Mouse (Mus musculus) myocyte (in vitro differentiated cells): Measurements from ENCODE around the gene Rabgef1. TPM values are rescaled to one million over a fixed set of nuclear protein-coding genes. Genes with fewer than 3 reads are reported as not detected.

Experiments
- H3K27me3 ChIP-seq: one replicate; pipeline ENCODE4 v1.6.1; 2011; ENCODE audit not compliant: control insufficient read depth, insufficient read depth, insufficient read length
- H3K36me3 ChIP-seq: one replicate; pipeline ENCODE4 v1.6.1; 2011; ENCODE audit not compliant: control insufficient read depth, insufficient read depth
- H3K4me2 ChIP-seq: one replicate; pipeline ENCODE4 v1.6.1; 2011; ENCODE audit warnings: low read depth, control low read depth
- H3K4me3 ChIP-seq: one replicate; pipeline ENCODE4 v1.5.1; 2011; ENCODE audit warnings: mild to moderate bottlenecking, control low read depth, moderate library complexity
- H3K79me2 ChIP-seq: one replicate; pipeline ENCODE4 v1.6.1; 2011; ENCODE audit not compliant: control insufficient read depth, insufficient read depth
- H3ac ChIP-seq: one replicate; pipeline ENCODE4 v1.6.1; 2011; ENCODE audit not compliant: control insufficient read depth, insufficient read length
- CEBPB ChIP-seq: IDR thresholded peaks from 2 replicates; pipeline ENCODE4 v1.6.1; 2011; ENCODE audit warnings: mild to moderate bottlenecking, moderate library complexity; ENCODE audit not compliant: poor library complexity, insufficient read depth, severe bottlenecking
- E2F4 ChIP-seq: IDR thresholded peaks from one replicate; pipeline ENCODE4 v1.6.1; 2011; ENCODE audit warnings: mild to moderate bottlenecking, control low read depth, moderate library complexity; ENCODE audit not compliant: insufficient read depth
- MAX ChIP-seq: IDR thresholded peaks from one replicate; pipeline ENCODE4 v1.6.1; 2011; ENCODE audit warnings: low read depth, mild to moderate bottlenecking, control low read depth
- MYOD1 ChIP-seq, 3 experiments: IDR thresholded peaks; one replicate each; pipeline ENCODE4 v1.6.1; 2011; ENCODE audit warnings: control low read depth in 2 of 3, low read depth in 2 of 3, mild to moderate bottlenecking in 2 of 3, moderate library complexity in 1 of 3; ENCODE audit not compliant: insufficient read length in 2 of 3, control insufficient read depth in 1 of 3
- MYOG ChIP-seq, 3 experiments: IDR thresholded peaks; one replicate each; pipeline ENCODE4 v1.6.1; 2011; ENCODE audit warnings: control low read depth in 2 of 3, low read depth in 2 of 3, mild to moderate bottlenecking in 2 of 3; ENCODE audit not compliant: insufficient read length in 2 of 3, control insufficient read depth in 1 of 3, insufficient read depth in 1 of 3
- POLR2A ChIP-seq: IDR thresholded peaks from one replicate; pipeline ENCODE4 v1.6.1; 2011; ENCODE audit warnings: low read depth, mild to moderate bottlenecking, control low read depth, moderate library complexity; ENCODE audit not compliant: insufficient read length
- POLR2AphosphoS2 ChIP-seq: IDR thresholded peaks from one replicate; pipeline ENCODE4 v1.6.1; 2011; ENCODE audit warnings: low read depth, control low read depth; ENCODE audit not compliant: insufficient read length
- REST ChIP-seq: IDR thresholded peaks from one replicate; pipeline ENCODE4 v1.6.1; 2011; ENCODE audit warnings: mild to moderate bottlenecking, control low read depth, moderate library complexity; ENCODE audit not compliant: insufficient read depth, insufficient read length
- SRF ChIP-seq: IDR thresholded peaks from one replicate; pipeline ENCODE4 v1.6.1; 2011; ENCODE audit warnings: low read depth; ENCODE audit not compliant: control insufficient read depth, insufficient read length
- TCF12 ChIP-seq: IDR thresholded peaks from one replicate; pipeline ENCODE4 v1.6.1; 2011; ENCODE audit warnings: mild to moderate bottlenecking, control low read depth; ENCODE audit not compliant: poor library complexity, insufficient read depth, severe bottlenecking
- TCF3 ChIP-seq: IDR thresholded peaks from one replicate; pipeline ENCODE4 v1.6.1; 2011; ENCODE audit warnings: low read depth, control low read depth; ENCODE audit not compliant: insufficient read length
- USF1 ChIP-seq: IDR thresholded peaks from one replicate; pipeline ENCODE4 v1.6.1; 2011; ENCODE audit warnings: low read depth, mild to moderate bottlenecking, control low read depth, moderate library complexity
- polyA plus RNA-seq: library from polyadenylated mRNA; unstranded; fragments of >200 nt; fragmentation: generic; extraction: Trizol; gene quantifications from one replicate; pipeline ENCODE4 v1.2.1, GENCODE M21; 2012; ENCODE audit warnings: missing spikeins

Gene Rabgef1
- polyA plus RNA-seq, 1 experiment: 18.8 TPM

GRCm38 (mm10) chr5:130190909-130191308, 19.3 kb downstream of the Rabgef1 start:
- Histone ChIP-seq H3K79me2 (peaks cover 17% of the 10 kb centered on the region), H3ac (no peak overlapping the region), H3K4me3 (no peak overlapping the region), H3K36me3 (peaks cover 31% of the 10 kb centered on the region), H3K27me3 (no peaks in the 10 kb centered on the region), H3K4me2 (no peak overlapping the region)
- TF ChIP-seq CEBPB (no peak), POLR2A (no peak), REST (no peak), POLR2AphosphoS2 (no peak), MYOG (IDR thresholded peaks at IDR 0.05; ENCODE audit: control insufficient read depth in 1 of 3, insufficient read depth in 1 of 3, insufficient read length in 2 of 3, low read depth in 2 of 3) (no peak), SRF (no peak), MYOD1 (IDR thresholded peaks at IDR 0.05; ENCODE audit: control insufficient read depth in 1 of 3, insufficient read length in 2 of 3, low read depth in 2 of 3) (no peak), MAX (no peak), USF1 (no peak), E2F4 (no peak), TCF12 (no peak), TCF3 (no peak)

- H3K4me3 ChIP-seq: no peak overlapping the region
- H3ac ChIP-seq: no peak overlapping the region
- H3K79me2 ChIP-seq: peaks cover 9% of the 10 kb centered on the region
- peaks cover 31% of the 10 kb centered on the region for H3K36me3 ChIP-seq
- no peak overlapping the region for H3K4me2 ChIP-seq
- TF ChIP-seq TCF12: no peak
- TF ChIP-seq MYOG (IDR thresholded peaks at IDR 0.05; ENCODE audit: control insufficient read depth in 1 of 3, insufficient read depth in 1 of 3, insufficient read length in 2 of 3, low read depth in 2 of 3): no peak
- no peak for TF ChIP-seq MAX
- no peak for TF ChIP-seq REST
- no peak for TF ChIP-seq MYOD1 (IDR thresholded peaks at IDR 0.05; ENCODE audit: control insufficient read depth in 1 of 3, insufficient read length in 2 of 3, low read depth in 2 of 3)
- TF ChIP-seq POLR2A: no peak
- TF ChIP-seq SRF: no peak
- TF ChIP-seq E2F4: no peak
- no peak for TF ChIP-seq TCF3
- no peaks in the 10 kb centered on the region for H3K27me3 ChIP-seq
Observed at GRCm38 (mm10) chr5:130191865-130192264, 20.3 kb downstream of the Rabgef1 start.

- Histone ChIP-seq H3K4me3 (no peak overlapping the region), H3K36me3 (peaks cover 31% of the 10 kb centered on the region), H3K79me2 (peaks cover 5% of the 10 kb centered on the region), H3K4me2 (no peak overlapping the region), H3K27me3 (no peaks in the 10 kb centered on the region), H3ac (no peak overlapping the region)
- TF ChIP-seq MYOD1 (IDR thresholded peaks at IDR 0.05; ENCODE audit: control insufficient read depth in 1 of 3, insufficient read length in 2 of 3, low read depth in 2 of 3): no peak
Observed at GRCm38 (mm10) chr5:130192356-130192944, 20.9 kb downstream of the Rabgef1 start.

- Histone ChIP-seq H3ac (no peak overlapping the region), H3K36me3 (peaks cover 36% of the 10 kb centered on the region), H3K4me3 (no peak overlapping the region), H3K79me2 (no peaks in the 10 kb centered on the region), H3K27me3 (no peaks in the 10 kb centered on the region), H3K4me2 (no peak overlapping the region)
- TF ChIP-seq E2F4 (no peak), MYOD1 (IDR thresholded peaks at IDR 0.05; ENCODE audit: control insufficient read depth in 1 of 3, insufficient read length in 2 of 3, low read depth in 2 of 3) (peak in 1 of 3 experiments; percentile 15)
Observed at GRCm38 (mm10) chr5:130193760-130194159, 22.2 kb downstream of the Rabgef1 start.

- peak overlapping the region; percentile 35 for H3K4me2 ChIP-seq
- H3ac ChIP-seq: no peak overlapping the region
- H3K79me2 ChIP-seq: no peaks in the 10 kb centered on the region
- peaks cover 27% of the 10 kb centered on the region for H3K36me3 ChIP-seq
- no peaks in the 10 kb centered on the region for H3K27me3 ChIP-seq
- H3K4me3 ChIP-seq: no peak overlapping the region
- TF ChIP-seq TCF3 (no peak), SRF (peak; percentile 74), E2F4 (no peak), MAX (no peak), MYOG (IDR thresholded peaks at IDR 0.05; ENCODE audit: control insufficient read depth in 1 of 3, insufficient read depth in 1 of 3, insufficient read length in 2 of 3, low read depth in 2 of 3) (no peak)
Observed at GRCm38 (mm10) chr5:130196307-130196706, 24.7 kb downstream of the Rabgef1 start.
